Mouse (Mus musculus) midbrain, postnatal 0 days (tissue): Measurements from ENCODE around the gene Gnb4. TPM values are rescaled to one million over a fixed set of nuclear protein-coding genes. Genes with fewer than 3 reads are reported as not detected.

Experiments used
- ATAC-seq: fragments of 200-750 bp; cut with Nextera tagmentation; 2 replicates; pipeline ENCODE4 v1.8.0; 2017; ENCODE audit warnings: moderate number of reproducible peaks, mild to moderate bottlenecking, moderate TSS enrichment, moderate library complexity; ENCODE audit not compliant: low FRiP score
- DNase-seq: peaks from one replicate; pipeline ENCODE4 v3.0.0-alpha.2; 2015; ENCODE audit warnings: low spot score
- H3K27ac ChIP-seq: fragments of 300-500 bp; sonication (generic); 2 replicates; pipeline ENCODE4 v1.5.1; 2014; ENCODE audit warnings: low read depth, mild to moderate bottlenecking, low read length, mixed read lengths
- H3K27me3 ChIP-seq: fragments of 300-500 bp; sonication (generic); 2 replicates; pipeline ENCODE4 v1.6.1; 2014; ENCODE audit warnings: low read length, control low read depth, mixed read lengths; ENCODE audit not compliant: insufficient read depth
- H3K36me3 ChIP-seq: fragments of 300-500 bp; sonication (generic); 2 replicates; pipeline ENCODE4 v1.6.1; 2014; ENCODE audit warnings: low read length, control low read depth, mixed read lengths; ENCODE audit not compliant: insufficient read depth
- H3K4me1 ChIP-seq: fragments of 300-500 bp; sonication (generic); 2 replicates; pipeline ENCODE4 v1.6.1; 2014; ENCODE audit warnings: mild to moderate bottlenecking, control low read depth, antibody characterized with exemption, low read length, mixed read lengths; ENCODE audit not compliant: insufficient read depth
- H3K4me2 ChIP-seq: fragments of 300-500 bp; sonication (generic); 2 replicates; pipeline ENCODE4 v1.6.1; 2014; ENCODE audit warnings: low read depth, mild to moderate bottlenecking, low read length, mixed read lengths; ENCODE audit not compliant: poor library complexity, severe bottlenecking
- H3K4me3 ChIP-seq: fragments of 300-500 bp; sonication (generic); 2 replicates; pipeline ENCODE4 v1.5.1; 2014; ENCODE audit warnings: low read depth, mild to moderate bottlenecking, low read length, moderate library complexity
- H3K9ac ChIP-seq: fragments of 300-500 bp; sonication (generic); replicated peaks from 2 replicates; pipeline ENCODE4 v1.6.1; 2014; ENCODE audit warnings: mild to moderate bottlenecking, low read length, moderate library complexity, mixed read lengths; ENCODE audit not compliant: poor library complexity, severe bottlenecking
- H3K9me3 ChIP-seq: fragments of 300-500 bp; sonication (generic); 2 replicates; pipeline ENCODE4 v1.6.1; 2016; ENCODE audit warnings: low read length, control low read depth
- CTCF ChIP-seq: IDR thresholded peaks from 2 replicates; pipeline ENCODE4 v1.5.1; 2016; ENCODE audit warnings: antibody characterized with exemption, mild to moderate bottlenecking
- WGBS: fragments of 180-500 bp; shearing (Covaris S2); extraction: QIAGEN DNeasy Blood & Tissue Kit; methylation state at CpG from one replicate; pipeline ENCODE4 v1.1.7; 2014; 5-methylcytosine and 5-hydroxymethylcytosine counted together
- polyA plus RNA-seq: library from polyadenylated mRNA; unstranded; fragments of >200 nt; fragmentation: Nextera tagmentation; extraction: Ambion mirVana; gene quantifications from 2 replicates; pipeline ENCODE4 v1.2.1, GENCODE M21; 2015
- total RNA-seq: library from RNA; depleted of rRNA; stranded (reverse); fragments of >200 nt; gene quantifications from 2 replicates; pipeline ENCODE4 v1.2.3, GENCODE M21; 2014; rRNA removed

Gene Gnb4
- total and polyA plus RNA-seq, 2 experiments from 2014 or later, result 127 to 150 TPM

GRCm38 (mm10) chr3:32535692-32536091 lies 80.7 kb downstream of the Gnb4 start:
- no peak for DNase-seq
- H3K27me3 ChIP-seq, result no peaks in the 10 kb centered on the region
- TF ChIP-seq CTCF, result no peak
- WGBS, result 78% methylated on average over 1 of the region's 1 CpGs
- no peak overlapping the region for H3K9ac ChIP-seq
- no peaks in the 10 kb centered on the region for H3K9me3 ChIP-seq
- H3K27ac ChIP-seq, result no peak overlapping the region
- H3K4me2 ChIP-seq, result no peak overlapping the region
- ATAC-seq, result no peak
- H3K36me3 ChIP-seq, result peaks cover 20% of the 10 kb centered on the region
- H3K4me3 ChIP-seq, result no peak overlapping the region
- no peaks in the 10 kb centered on the region for H3K4me1 ChIP-seq

Other genes with a start within 250 kb of the Gnb4 start
- 43.3 and 51.8 TPM in 2 replicates for gene Pik3ca, start 218.9 kb downstream of the Gnb4 start, total RNA-seq
- 8.6 and 10.2 TPM in 2 replicates for gene Pik3ca, start 218.9 kb downstream of the Gnb4 start, polyA plus RNA-seq
- 0.24 TPM in 1 of 2 replicates, not detected in the other for gene Kcnmb3, start 124.4 kb downstream of the Gnb4 start, total RNA-seq
- 0.09 and 0.12 TPM in 2 replicates for gene Kcnmb3, start 124.4 kb downstream of the Gnb4 start, polyA plus RNA-seq
- 50.2 and 64.6 TPM in 2 replicates for gene Zfp639, start 106.3 kb downstream of the Gnb4 start, total RNA-seq
- gene Zfp639, start 106.3 kb downstream of the Gnb4 start, polyA plus RNA-seq, result 40.6 and 43.5 TPM in 2 replicates
- 27.5 and 37.8 TPM in 2 replicates for gene Mfn1, start 87.1 kb downstream of the Gnb4 start, total RNA-seq
- gene Mfn1, start 87.1 kb downstream of the Gnb4 start, polyA plus RNA-seq, result 29.9 and 39.4 TPM in 2 replicates
- gene Actl6a, start 89.7 kb upstream of the Gnb4 start, total RNA-seq, result 17.5 and 39.0 TPM in 2 replicates
- 38.0 and 39.3 TPM in 2 replicates for gene Actl6a, start 89.7 kb upstream of the Gnb4 start, polyA plus RNA-seq
- gene Ndufb5, start 120.4 kb upstream of the Gnb4 start, total RNA-seq, result 442 and 559 TPM in 2 replicates
- 354 and 359 TPM in 2 replicates for gene Ndufb5, start 120.4 kb upstream of the Gnb4 start, polyA plus RNA-seq
- gene Mrpl47, start 121.0 kb upstream of the Gnb4 start, total RNA-seq, result 10.4 and 20.4 TPM in 2 replicates
- gene Mrpl47, start 121.0 kb upstream of the Gnb4 start, polyA plus RNA-seq, result 25.4 and 30.7 TPM in 2 replicates
- gene Usp13, start 201.0 kb upstream of the Gnb4 start, total RNA-seq, result 11.9 and 14.6 TPM in 2 replicates
- 14.6 and 16.0 TPM in 2 replicates for gene Usp13, start 201.0 kb upstream of the Gnb4 start, polyA plus RNA-seq